Comparison of ENCODE assay signal across 8 mouse cellular contexts in genomic region chr14:55559799-55560201, GRCm38 (mm10). TPM values are rescaled to one million over a fixed set of nuclear protein-coding genes. Genes with fewer than 3 reads are reported as not detected.
DNase-seq lines count a peak whose midpoint lies in the region; ATAC-seq lines count a peak whose summit lies in the region.

Gene Dcaf11 (plus strand): TSS chr14:55560006.

- ATAC-seq in inflammation-experienced regulatory T-cells, adult 6 months: peak; percentile 37
- peak; percentile 62 for ATAC-seq in megakaryocyte-erythroid progenitor cell, adult 5-6 weeks (replicated peaks; ENCODE audit: low FRiP score, low TSS enrichment, poor library complexity, severe bottlenecking)

- intact Hi-C loops in gastrocnemius, postnatal 14 days (cut with DNase I; ENCODE audit: low total_unique reads): no loop called here
- intact Hi-C loops in left cerebral cortex, postnatal 10 days (cut with DNase I): loop anchor here (10.0 kb wide), 1 partner anchor 415 kb away; no protein-coding TSS in a partner anchor

- peak; percentile 89 for DNase-seq in adipocyte (ENCODE audit: low spot score)
- peak; percentile 97 for DNase-seq in embryo, embryonic 10 days (ENCODE audit: low spot score)
- peak; percentile 93 for DNase-seq in gastrocnemius, postnatal 14 days
- DNase-seq in left cerebral cortex, postnatal 10 days (ENCODE audit: extremely low spot score in 1 of 2, low spot score in 2 of 2): peak; percentile 88 to 96
- peak; percentile 87 for DNase-seq in right cerebral cortex, postnatal 25 days
- DNase-seq in urinary bladder, postnatal 4 days (ENCODE audit: low spot score in 2 of 2): peak; percentile 85 to 87

RNA-seq across cellular contexts. Expression of gene Dcaf11, which starts in this region (rescaled TPM):
- total RNA-seq in gastrocnemius, postnatal 14 days (2021): 10 to 100 TPM; 76.5 to 87.8 TPM
- polyA plus RNA-seq in inflammation-experienced regulatory T-cells, adult 6 months (2017; shearing (Covaris generic)): 100 to 1,000 TPM in 1 of 3 experiments, 10 to 100 TPM in 2; 73.9 to 107 (median 81.0) TPM
- 10 to 100 TPM; 66.1 to 68.0 TPM for total RNA-seq in left cerebral cortex, postnatal 10 days (2021)
- total RNA-seq in megakaryocyte-erythroid progenitor cell, adult 5-6 weeks (2014; fragmentation: Nextera tagmentation): 41.6 and 45.9 TPM in 2 replicates
- 48.3 and 115 TPM in 2 replicates for total RNA-seq in megakaryocyte-erythroid progenitor cell, adult 5-6 weeks (2017)

Comparison
In these comparisons a context has a peak if more than half of its experiments do, and no peak if none do; other contexts are left out.
1. Peak in every context shown above with its lines: DNase-seq and ATAC-seq.